Mouse (Mus musculus): Measurements from ENCODE around the gene Tmem191c. TPM values are rescaled to one million over a fixed set of nuclear protein-coding genes. Genes with fewer than 3 reads are reported as not detected.

Gene Tmem191c
- 1 to 10 TPM; 2.7 to 5.2 TPM for total RNA-seq (2023)

DNA sequence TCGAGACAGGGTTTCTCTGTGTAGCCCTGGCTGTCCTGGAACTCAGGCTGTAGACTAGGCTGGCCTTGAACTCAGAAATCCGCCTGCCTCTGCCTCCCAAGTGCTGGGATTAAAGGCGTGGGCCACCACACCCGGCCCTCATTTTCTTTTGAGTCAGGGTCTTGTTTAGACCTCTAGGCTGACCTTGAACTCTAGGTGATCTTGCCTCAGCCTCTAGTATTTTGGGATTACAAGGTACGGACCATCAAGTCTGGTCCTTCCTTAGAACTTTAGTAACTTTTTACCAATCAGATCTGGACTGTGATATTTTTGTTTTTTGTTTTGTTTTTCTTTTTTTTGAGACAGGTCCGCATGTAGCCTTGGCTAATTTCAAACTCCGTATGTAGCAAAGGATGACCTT lies at the start of gene Tmem191c:
TSS of gene Tmem191c (plus strand) at position 357 of the 400 bp plus-strand sequence.

DNA sequence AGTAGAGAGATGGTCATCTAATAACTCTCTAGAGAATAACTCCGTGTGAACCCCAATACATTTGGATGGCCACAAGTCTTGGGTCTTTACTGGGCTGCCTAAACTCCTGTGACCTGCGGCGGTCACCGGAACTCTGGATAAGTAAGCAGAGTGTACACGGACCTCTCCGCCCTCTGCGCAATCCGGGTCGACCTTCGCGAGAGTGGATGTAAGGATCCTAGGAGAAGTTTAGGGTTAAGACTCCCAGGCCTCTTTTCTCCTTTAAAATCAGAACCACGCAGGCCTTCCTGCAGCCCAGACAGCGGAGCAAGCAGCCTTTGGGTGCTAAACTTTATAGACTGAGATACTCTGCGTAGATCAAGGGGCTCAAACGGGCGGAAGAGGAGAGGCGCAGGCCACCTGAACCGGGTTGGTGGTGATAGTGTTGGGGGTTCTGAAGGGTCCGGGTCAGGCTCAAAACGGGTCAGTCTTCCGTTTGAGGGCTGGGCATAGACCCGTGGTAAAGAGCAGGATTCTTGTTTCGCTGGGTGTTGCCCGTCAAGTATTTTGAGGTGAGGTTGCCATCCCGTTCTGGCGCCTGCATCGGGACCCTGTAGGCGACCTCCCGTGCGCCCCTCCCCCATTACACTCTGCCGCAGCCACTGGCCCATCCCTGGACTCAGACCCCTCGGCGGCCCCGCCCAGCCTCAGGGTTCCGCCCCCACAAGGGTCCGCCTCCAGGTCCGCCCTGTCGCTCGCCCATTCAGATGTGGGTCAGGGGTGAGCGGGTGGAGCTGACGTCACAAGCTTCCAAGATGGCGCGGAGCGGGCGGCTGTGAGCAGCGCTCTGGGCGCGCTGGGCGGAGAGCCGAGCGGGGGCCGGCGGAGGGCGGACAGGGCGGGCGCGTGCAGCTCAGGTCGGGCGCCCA lies 42.8 kb upstream of the Tmem191c start, which contains the start of gene Hic2:
TSS of gene Hic2 (plus strand) at position 779 of the 908 bp plus-strand sequence.

DNA sequence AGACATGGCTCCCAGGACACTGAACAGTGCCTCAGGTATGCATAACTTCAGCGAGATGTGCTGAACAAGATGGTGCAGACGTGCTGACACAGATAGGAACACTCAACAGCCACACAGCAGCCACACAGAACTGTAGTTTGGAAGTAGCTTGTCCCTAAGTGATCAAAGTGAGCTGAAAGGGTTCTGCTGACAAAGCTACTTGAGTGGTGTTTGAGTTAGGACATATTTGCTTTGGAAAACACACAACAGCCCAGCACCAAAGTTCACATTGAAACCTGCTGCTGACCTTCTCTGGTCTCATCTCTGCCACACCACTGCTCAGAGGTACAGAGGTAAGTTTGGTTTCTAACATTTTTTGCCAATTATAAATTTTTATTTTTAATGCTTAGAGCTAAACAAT lies 55.2 kb downstream of the Tmem191c start, which contains the start of gene Serpind1:
TSS of gene Serpind1 (plus strand) at position 256 of the 400 bp plus-strand sequence.

Other genes starting within 250 kb of the Tmem191c start
- gene Ypel1, start 206.4 kb upstream of the Tmem191c start, total RNA-seq (2023), result under 1 TPM; 0.24 to 0.60 TPM
- 10 to 100 TPM; 69.9 to 81.1 TPM for gene Ppil2, start 164.8 kb upstream of the Tmem191c start, total RNA-seq (2023)
- 10 to 100 TPM in 1 of 2 experiments, 1 to 10 TPM in 1; 5.3 to 10.4 TPM for gene 2610318N02Rik, start 150.9 kb upstream of the Tmem191c start, total RNA-seq (2023)
- 10 to 100 TPM; 39.8 to 52.1 TPM for gene Sdf2l1, start 143.7 kb upstream of the Tmem191c start, total RNA-seq (2023)
- gene Ydjc, start 131.5 kb upstream of the Tmem191c start, total RNA-seq (2023), result 1 to 10 TPM; 4.9 to 6.9 TPM
- 1 to 10 TPM in 1 of 2 experiments, under 1 TPM in 1; 0.89 to 1.9 TPM for gene Ccdc116, start 128.8 kb upstream of the Tmem191c start, total RNA-seq (2023)
- 100 to 1,000 TPM; 135 to 163 TPM for gene Ube2l3, start 73.4 kb upstream of the Tmem191c start, total RNA-seq (2023)
- gene Rimbp3, start 67.5 kb upstream of the Tmem191c start, total RNA-seq (2023), result under 1 TPM; 0.42 to 0.44 TPM
- 1 to 10 TPM; 1.2 TPM for gene Hic2, start 42.5 kb upstream of the Tmem191c start, total RNA-seq (2023)
- not detected for gene Serpind1, start 55.3 kb downstream of the Tmem191c start, total RNA-seq (2023)
- 10 to 100 TPM; 15.3 to 18.3 TPM for gene Snap29, start 129.9 kb downstream of the Tmem191c start, total RNA-seq (2023)
- 10 to 100 TPM; 38.3 to 43.5 TPM for gene Pi4ka, start 130.2 kb downstream of the Tmem191c start, total RNA-seq (2023)
- gene Crkl, start 175.9 kb downstream of the Tmem191c start, total RNA-seq (2023), result 10 to 100 TPM; 34.0 to 40.3 TPM
- not detected for gene Aifm3, start 213.5 kb downstream of the Tmem191c start, total RNA-seq (2023)
- gene Lztr1, start 232.6 kb downstream of the Tmem191c start, total RNA-seq (2023), result 10 to 100 TPM; 31.5 to 37.7 TPM

Data from neutrophil, adult 59 days (primary cell).